Mouse (Mus musculus) MEL (cell line): ENCODE results near the gene Idi1. TPM values are rescaled to one million over a fixed set of nuclear protein-coding genes. Genes with fewer than 3 reads are reported as not detected.
A peak's percentile ranks its signal among the peaks of the same experiment; 100 is the strongest.

Source experiments
- DNase-seq: peaks from one replicate; pipeline ENCODE4 v3.0.0; 2011; ENCODE audit warnings: low read depth, low spot score
- H3K27ac ChIP-seq: 2 replicates; pipeline ENCODE4 v1.5.1; 2012; ENCODE audit warnings: low read depth, mild to moderate bottlenecking, control low read depth, low read length, moderate library complexity; ENCODE audit not compliant: control insufficient read depth
- H3K27me3 ChIP-seq, 2 experiments: fragments of 150-350 bp in 1 of 2; sonication (generic) in 1 of 2; 2 replicates each; pipeline ENCODE4 v1.6.1; 2012; ENCODE audit warnings: low read length in 2 of 2, mild to moderate bottlenecking in 2 of 2, improper control_type of control experiment in 1 of 2, moderate library complexity in 1 of 2; ENCODE audit not compliant: insufficient read depth in 2 of 2, control insufficient read depth in 1 of 2
- H3K36me3 ChIP-seq, 2 experiments: 2 replicates each; pipeline ENCODE4 v1.6.1; 2012 to 2014; ENCODE audit warnings: low read length in 2 of 2, improper control_type of control experiment in 1 of 2, inconsistent platforms in 1 of 2, mild to moderate bottlenecking in 1 of 2; ENCODE audit not compliant: insufficient read depth in 2 of 2, control insufficient read depth in 1 of 2
- H3K4me1 ChIP-seq, 2 experiments: fragments of 150-350 bp in 1 of 2; sonication (generic) in 1 of 2; 2 replicates each; pipeline ENCODE4 v1.6.1; 2012; ENCODE audit warnings: low read length in 2 of 2, improper control_type of control experiment in 1 of 2, mild to moderate bottlenecking in 1 of 2; ENCODE audit not compliant: insufficient read depth in 2 of 2, control insufficient read depth in 1 of 2
- H3K4me3 ChIP-seq, 2 experiments: fragments of 150-350 bp in 1 of 2; sonication (generic) in 1 of 2; 2 replicates each; pipeline ENCODE4 v1.5.1; 2012; ENCODE audit warnings: low read depth in 2 of 2, low read length in 2 of 2, mild to moderate bottlenecking in 2 of 2, moderate library complexity in 2 of 2, control low read depth in 1 of 2, improper control_type of control experiment in 1 of 2; ENCODE audit not compliant: control insufficient read depth in 1 of 2, insufficient read depth in 1 of 2
- H3K79me2 ChIP-seq: 2 replicates; pipeline ENCODE4 v1.6.1; 2012; ENCODE audit warnings: mild to moderate bottlenecking, low read length, moderate library complexity; ENCODE audit not compliant: control insufficient read depth, poor library complexity, insufficient read depth
- H3K9ac ChIP-seq: 2 replicates; pipeline ENCODE4 v1.6.1; 2012; ENCODE audit warnings: low read depth, mild to moderate bottlenecking, control low read depth, low read length, moderate library complexity; ENCODE audit not compliant: control insufficient read depth, poor library complexity, severe bottlenecking
- H3K9me3 ChIP-seq: fragments of 150-350 bp; sonication (generic); replicated peaks from 2 replicates; pipeline ENCODE4 v1.6.1; 2012; ENCODE audit warnings: mild to moderate bottlenecking, low read length, improper control_type of control experiment, moderate library complexity; ENCODE audit not compliant: insufficient read depth
- BHLHE40 ChIP-seq: IDR thresholded peaks from 2 replicates; pipeline ENCODE4 v1.6.1; 2012; ENCODE audit warnings: low read depth, mild to moderate bottlenecking, inconsistent platforms, low read length, improper control_type of control experiment, borderline replicate concordance
- CTCF ChIP-seq, 3 experiments: IDR thresholded peaks in 2 of 3; conservative IDR thresholded peaks in 1 of 3; 2 replicates each; pipeline ENCODE4 v1.5.1; 2011 to 2012; ENCODE audit warnings: low read length in 3 of 3, low read depth in 2 of 3, mild to moderate bottlenecking in 2 of 3, improper control_type of control experiment in 1 of 3, inconsistent platforms in 1 of 3, mixed read lengths in 1 of 3, moderate library complexity in 1 of 3; ENCODE audit not compliant: control insufficient read depth in 1 of 3, insufficient read depth in 1 of 3, poor library complexity in 1 of 3, severe bottlenecking in 1 of 3
- EP300 ChIP-seq, 2 experiments: IDR thresholded peaks; 2 replicates each; pipeline ENCODE4 v1.6.1; 2011; ENCODE audit warnings: improper control_type of control experiment in 2 of 2, low read length in 2 of 2, low read depth in 1 of 2, mild to moderate bottlenecking in 1 of 2
- ETS1 ChIP-seq: IDR thresholded peaks from 2 replicates; pipeline ENCODE4 v1.6.1; 2012; ENCODE audit warnings: low read depth, mild to moderate bottlenecking, inconsistent platforms, low read length, improper control_type of control experiment, moderate library complexity
- GATA1 ChIP-seq: IDR thresholded peaks from 2 replicates; pipeline ENCODE4 v1.6.1; 2011; ENCODE audit warnings: low read depth, low read length, improper control_type of control experiment
- JUND ChIP-seq: IDR thresholded peaks from 2 replicates; pipeline ENCODE4 v1.6.1; 2011; ENCODE audit warnings: low read depth, mild to moderate bottlenecking, improper control_type of control experiment, low read length
- MEF2A ChIP-seq: IDR thresholded peaks from 2 replicates; pipeline ENCODE4 v1.6.1; 2014; ENCODE audit warnings: low read depth, mild to moderate bottlenecking, inconsistent platforms, low read length, improper control_type of control experiment; ENCODE audit not compliant: poor library complexity, insufficient replicate concordance, severe bottlenecking; ENCODE audit errors: extremely low read depth
- POLR2AphosphoS2 ChIP-seq: IDR thresholded peaks from 2 replicates; pipeline ENCODE4 v1.6.1; 2011; ENCODE audit warnings: low read length, improper control_type of control experiment
- RCOR1 ChIP-seq: IDR thresholded peaks from 2 replicates; pipeline ENCODE4 v1.6.1; 2012; ENCODE audit warnings: low read depth, mild to moderate bottlenecking, inconsistent platforms, low read length, improper control_type of control experiment
- SIN3A ChIP-seq: IDR thresholded peaks from 2 replicates; pipeline ENCODE4 v1.6.1; 2012; ENCODE audit warnings: low read length, improper control_type of control experiment, inconsistent platforms
- USF1 ChIP-seq: IDR thresholded peaks from 2 replicates; pipeline ENCODE4 v1.6.1; 2014; ENCODE audit warnings: low read depth, mild to moderate bottlenecking, inconsistent platforms, low read length, improper control_type of control experiment, moderate library complexity
- USF2 ChIP-seq, 2 experiments: IDR thresholded peaks; 2 replicates each; pipeline ENCODE4 v1.6.1; 2011 to 2012; ENCODE audit warnings: improper control_type of control experiment in 2 of 2, low read length in 2 of 2, borderline replicate concordance in 1 of 2, inconsistent platforms in 1 of 2, low read depth in 1 of 2, mild to moderate bottlenecking in 1 of 2; ENCODE audit not compliant: insufficient read depth in 1 of 2
- ZKSCAN1 ChIP-seq: IDR thresholded peaks from 2 replicates; pipeline ENCODE4 v1.6.1; 2012; ENCODE audit warnings: low read depth, mild to moderate bottlenecking, inconsistent platforms, low read length, improper control_type of control experiment, moderate library complexity
- polyA plus RNA-seq, 2 experiments: library from polyadenylated mRNA; stranded (reverse) in 1 of 2; unstranded in 1 of 2; fragments of >175 nt in 1 of 2; fragments of >200 nt in 1 of 2; gene quantifications; 2 replicates each; pipeline versions ENCODE4 v1.2.1 to v1.2.4; 2012; ENCODE audit warnings: low replicate concordance in 2 of 2, low read depth in 1 of 2; ENCODE audit not compliant: insufficient read length in 2 of 2, insufficient read depth in 1 of 2, missing spikeins in 1 of 2
- total RNA-seq: library from RNA; depleted of rRNA; stranded (reverse); fragments of 300-350 nt; gene quantifications from 2 replicates; pipeline ENCODE4 v1.2.3, GENCODE M21; 2012

Gene Idi1
- total and polyA plus RNA-seq, 3 experiments = 22.1 to 22.5 TPM; not detected in 1

DNA sequence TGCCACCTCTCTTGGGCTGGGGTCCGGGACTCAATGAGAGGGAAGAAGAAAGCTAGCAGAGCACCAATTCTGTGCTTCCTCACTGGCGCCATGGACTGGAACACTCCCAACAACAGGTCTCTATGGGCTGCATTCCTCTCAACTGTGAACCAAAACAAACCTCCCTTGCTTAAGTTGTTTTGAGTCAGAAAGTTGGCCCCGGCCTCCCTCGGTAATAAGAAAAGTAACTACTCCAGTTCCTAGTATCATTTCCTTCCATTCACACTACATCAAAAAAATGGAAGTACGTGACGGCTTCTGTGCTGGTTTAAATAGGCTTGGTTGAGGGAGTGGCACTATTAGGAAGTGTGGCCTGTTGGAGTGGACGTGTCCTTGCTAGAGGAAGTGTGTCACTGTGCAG lies 18.7 kb upstream of the Idi1 start:
- Histone ChIP-seq H3K27ac (no peak overlapping the region), H3K9me3 (no peaks in the 10 kb centered on the region), H3K4me1 (peaks cover 0 to 2% of the 10 kb centered on the region in 2 experiments; a peak in 1 of 4 replicates), H3K9ac (no peak overlapping the region), H3K36me3 (peaks cover 3 to 9% of the 10 kb centered on the region in 2 experiments; a peak in 3 of 4 replicates), H3K4me3 (no peak overlapping the region), H3K27me3 (no peaks in the 10 kb centered on the region), H3K79me2 (peaks cover 31% of the 10 kb centered on the region)
- DNase-seq = no peak
- TF ChIP-seq USF2 (IDR thresholded peaks at IDR 0.05; ENCODE audit: borderline replicate concordance in 1 of 2, insufficient read depth in 1 of 2, low read depth in 1 of 2, low read length in 2 of 2) (no peak), BHLHE40 (no peak), ZKSCAN1 (no peak)

DNA sequence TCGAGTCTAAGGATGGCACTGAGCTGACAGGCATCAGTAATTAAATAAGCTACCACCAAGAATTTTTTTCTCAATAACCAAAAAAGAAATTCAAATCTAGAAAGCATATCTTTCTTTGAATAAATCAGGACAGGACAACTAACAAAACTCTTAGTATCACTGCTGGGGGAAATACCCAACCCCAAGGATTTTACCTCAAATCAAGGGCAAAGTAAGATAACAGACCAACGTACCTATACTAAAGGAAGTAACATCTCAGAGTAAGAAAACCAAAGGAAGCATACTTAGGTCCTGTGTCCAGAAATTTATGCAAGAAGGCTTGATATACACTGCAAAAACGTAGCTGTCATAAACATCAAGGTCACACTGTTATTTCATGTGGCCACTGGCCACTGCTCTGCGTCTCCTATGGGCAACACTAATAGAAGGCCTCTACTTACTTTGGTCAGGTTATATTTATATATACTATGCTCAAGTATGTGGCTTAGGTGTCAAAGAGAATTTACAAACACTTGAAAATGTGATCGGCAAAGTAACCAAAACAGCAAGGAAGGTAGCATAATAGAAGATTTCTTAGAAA lies 15.6 kb upstream of the Idi1 start:
- H3K4me3 ChIP-seq = peak overlapping the region in 1 of 2 experiments; percentile 74; a peak in 3 of 4 replicates
- peaks cover 0 to 2% of the 10 kb centered on the region in 2 experiments; a peak in 1 of 4 replicates for H3K4me1 ChIP-seq
- no peak for DNase-seq
- peak overlapping the region; percentile 74 for H3K9ac ChIP-seq
- TF ChIP-seq RCOR1 (peak; percentile 94), BHLHE40 (no peak), GATA1 (peak; percentile 11; the same call in 1 of the 2 replicates), POLR2AphosphoS2 (no peak), USF1 (no peak), EP300 (IDR thresholded peaks at IDR 0.05; ENCODE audit: low read depth in 1 of 2, low read length in 2 of 2) (no peak), ETS1 (0 out of 2 replicates have a peak, but pooled peaks have one; percentile 1)
- H3K36me3 ChIP-seq = peaks cover 1 to 9% of the 10 kb centered on the region in 2 experiments; a peak in 3 of 4 replicates
- no peaks in the 10 kb centered on the region for H3K9me3 ChIP-seq
- peaks cover 31% of the 10 kb centered on the region for H3K79me2 ChIP-seq
- no peaks in the 10 kb centered on the region for H3K27me3 ChIP-seq
- peak overlapping the region; percentile 65; the same call in 1 of the 2 replicates for H3K27ac ChIP-seq

DNA sequence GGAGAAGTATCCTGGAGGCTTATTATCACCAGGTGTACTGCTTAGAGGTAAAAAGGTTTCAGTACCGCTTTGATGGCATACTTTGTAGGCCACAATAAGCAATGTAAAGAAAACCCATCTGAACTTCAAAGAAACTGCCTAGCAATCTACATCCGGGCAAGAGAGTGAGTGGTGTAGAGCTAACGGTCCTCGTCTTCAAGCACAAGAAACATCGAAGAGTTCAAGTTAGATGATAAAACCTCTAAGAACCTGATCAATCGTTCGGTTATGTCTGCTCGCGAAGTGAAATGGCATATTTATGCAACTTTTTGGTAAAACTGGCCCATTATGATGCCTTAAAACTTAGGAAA lies 15.2 kb upstream of the Idi1 start:
- DNase-seq = peak; percentile 76

More for the DNA sequence above, 15.2 kb upstream of the Idi1 start:
- TF ChIP-seq MEF2A (no peak), SIN3A (no peak; the same call in 1 of the 2 replicates), CTCF (IDR thresholded peaks at IDR 0.05 in 2 of 3, conservative IDR thresholded peaks at IDR 0.05 in 1 of 3; ENCODE audit: control insufficient read depth in 1 of 3, insufficient read depth in 1 of 3, low read depth in 2 of 3, low read length in 3 of 3, poor library complexity in 1 of 3, severe bottlenecking in 1 of 3) (no peak), ETS1 (0 out of 2 replicates have a peak, but pooled peaks have one; percentile 5), JUND (no peak)
- no peaks in the 10 kb centered on the region for H3K9me3 ChIP-seq
- H3K27me3 ChIP-seq = no peaks in the 10 kb centered on the region
- H3K4me1 ChIP-seq = peaks cover 0 to 2% of the 10 kb centered on the region in 2 experiments; a peak in 1 of 4 replicates
- H3K79me2 ChIP-seq = peaks cover 28% of the 10 kb centered on the region
- H3K36me3 ChIP-seq = peaks cover 1 to 9% of the 10 kb centered on the region in 2 experiments; a peak in 3 of 4 replicates
- H3K9ac ChIP-seq = peak overlapping the region; percentile 74
- peak overlapping the region; percentile 65 for H3K27ac ChIP-seq
- H3K4me3 ChIP-seq = peak overlapping the region; percentile 74 to 85
